Mouse (Mus musculus) lung, embryonic 14.5 days (tissue): ENCODE measurements around the gene Gpn3. TPM values are rescaled to one million over a fixed set of nuclear protein-coding genes. Genes with fewer than 3 reads are reported as not detected.
"Not testable (repeated sequence)": the region's sequence is repeated elsewhere in the genome, so short reads cannot be mapped to it uniquely, and the experiment has no call there.

Experiments
- ATAC-seq: fragments of 200-750 bp; cut with Nextera tagmentation; 2 replicates; pipeline ENCODE4 v1.8.0; 2017; ENCODE audit warnings: mild to moderate bottlenecking, moderate TSS enrichment, moderate library complexity; ENCODE audit not compliant: insufficient read depth
- DNase-seq: peaks from one replicate; pipeline ENCODE4 v3.0.0-alpha.2; 2015
- H3K27ac ChIP-seq: fragments of 300-500 bp; sonication (generic); 2 replicates; pipeline ENCODE4 v1.5.1; 2014; ENCODE audit warnings: low read depth, mild to moderate bottlenecking, moderate library complexity
- H3K27me3 ChIP-seq: fragments of 300-500 bp; sonication (generic); 2 replicates; pipeline ENCODE4 v1.6.1; 2014; ENCODE audit warnings: low read length, control low read depth; ENCODE audit not compliant: insufficient read depth
- H3K36me3 ChIP-seq: fragments of 300-500 bp; sonication (generic); 2 replicates; pipeline ENCODE4 v1.6.1; 2014; ENCODE audit warnings: control low read depth; ENCODE audit not compliant: insufficient read depth
- H3K4me1 ChIP-seq: fragments of 300-500 bp; sonication (generic); 2 replicates; pipeline ENCODE4 v1.6.1; 2014; ENCODE audit warnings: antibody characterized with exemption, control low read depth; ENCODE audit not compliant: insufficient read depth
- H3K4me2 ChIP-seq: fragments of 300-500 bp; sonication (generic); 2 replicates; pipeline ENCODE4 v1.6.1; 2014; ENCODE audit warnings: mild to moderate bottlenecking
- H3K4me3 ChIP-seq: fragments of 300-500 bp; sonication (generic); 2 replicates; pipeline ENCODE4 v1.5.1; 2014; ENCODE audit warnings: low read depth, low read length
- H3K9ac ChIP-seq: fragments of 300-500 bp; sonication (generic); 2 replicates; pipeline ENCODE4 v1.6.1; 2014
- H3K9me3 ChIP-seq: fragments of 300-500 bp; sonication (generic); 2 replicates; pipeline ENCODE4 v1.6.1; 2016; ENCODE audit warnings: low read depth, low read length, control low read depth
- CTCF ChIP-seq: IDR thresholded peaks from 2 replicates; pipeline ENCODE4 v1.5.1; 2016; ENCODE audit warnings: antibody characterized with exemption, low read depth
- WGBS: fragments of 180-500 bp; shearing (Covaris S2); extraction: QIAGEN DNeasy Blood & Tissue Kit; methylation state at CpG from one replicate; pipeline ENCODE4 v1.1.7; 2014; 5-methylcytosine and 5-hydroxymethylcytosine counted together
- polyA plus RNA-seq: library from polyadenylated mRNA; unstranded; fragments of >200 nt; fragmentation: Nextera tagmentation; extraction: Ambion mirVana; gene quantifications from 2 replicates; pipeline ENCODE4 v1.2.1, GENCODE M21; 2014

The Gpn3 gene
- polyA plus RNA-seq, 1 experiment from 2014 or later = 75.5 TPM

DNA sequence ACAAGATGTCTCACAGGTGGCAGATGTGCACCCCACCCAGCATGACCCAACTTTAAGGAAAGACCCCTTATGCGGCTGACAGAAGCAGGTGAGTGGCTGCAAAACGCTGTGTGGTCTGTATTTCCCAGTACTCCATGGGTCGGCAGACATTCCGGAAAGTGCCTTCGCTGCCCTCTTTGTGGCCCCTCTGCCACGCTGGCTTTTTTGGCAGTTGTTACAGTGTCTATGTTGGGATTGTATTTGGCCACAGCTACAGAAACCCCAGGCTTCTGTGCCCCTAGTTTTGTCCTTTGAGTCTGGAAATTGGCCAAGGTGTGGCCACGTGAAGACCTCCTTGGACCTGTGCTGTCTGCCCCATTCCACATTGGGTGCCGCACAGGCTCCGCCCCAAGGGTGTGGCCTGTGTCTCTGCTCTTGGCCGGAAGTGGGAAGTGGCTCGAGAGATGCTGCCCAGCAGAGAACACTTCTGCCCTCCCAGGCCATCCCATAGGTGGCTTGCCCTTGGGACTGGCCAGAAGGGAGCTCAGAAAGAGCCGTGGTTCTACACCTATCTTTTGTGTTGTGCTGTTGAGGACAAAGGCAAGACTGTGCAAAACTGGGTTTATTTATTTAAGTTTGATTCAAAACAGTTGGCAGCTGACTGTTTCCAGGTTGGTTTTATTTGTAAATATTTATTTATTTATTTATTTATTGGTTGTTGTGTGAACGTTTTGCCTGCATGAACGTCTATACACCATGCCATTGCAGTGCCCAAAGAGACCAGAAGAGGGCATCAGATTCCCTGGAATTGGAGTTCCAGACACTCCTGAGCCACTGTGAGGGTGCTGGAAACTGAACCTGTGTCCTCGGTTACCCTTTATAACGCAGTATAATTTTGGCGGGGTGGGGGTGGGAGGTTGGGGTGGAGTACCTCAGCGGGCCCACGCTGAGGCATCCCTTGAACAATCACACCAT is 38.3 kb downstream of the Gpn3 start:
- peaks cover 27% of the 10 kb centered on the region for H3K36me3 ChIP-seq
- 83% methylated on average over 19 of the region's 19 CpGs for WGBS
- H3K4me1 ChIP-seq = no peaks in the 10 kb centered on the region
- no peak overlapping the region for H3K4me3 ChIP-seq
- H3K4me2 ChIP-seq = no peak overlapping the region
- peak; percentile 36 for TF ChIP-seq CTCF
- no peak overlapping the region for H3K9ac ChIP-seq
- no peak for ATAC-seq
- H3K27ac ChIP-seq = no peak overlapping the region
- peak; percentile 10 for DNase-seq
- no peaks in the 10 kb centered on the region for H3K27me3 ChIP-seq
- no peaks in the 10 kb centered on the region for H3K9me3 ChIP-seq

DNA sequence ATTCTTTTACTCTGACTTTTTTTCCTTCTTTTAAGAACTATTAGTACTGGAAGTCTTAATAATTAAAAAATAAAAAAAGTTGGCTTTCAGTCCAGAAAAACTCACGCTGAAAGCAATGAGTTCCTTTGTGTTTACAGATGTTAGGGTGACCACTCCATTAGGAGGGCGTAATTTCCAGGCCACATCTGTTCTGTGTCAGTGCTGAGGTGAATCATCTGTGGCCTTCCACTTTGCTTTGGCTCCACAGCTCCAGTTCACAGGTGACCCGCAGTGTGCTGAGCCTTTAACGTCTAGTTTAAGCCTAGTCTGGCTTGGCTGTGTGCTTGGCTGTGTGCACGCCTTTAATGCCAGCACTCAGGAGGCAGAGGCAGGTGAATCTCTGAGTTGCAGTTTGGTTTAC is 40.2 kb downstream of the Gpn3 start:
- DNase-seq (no peak), ATAC-seq (no peak)
- TF ChIP-seq CTCF = no peak
- Histone ChIP-seq H3K4me1 (no peaks in the 10 kb centered on the region), H3K27ac (no peak overlapping the region), H3K9me3 (no peaks in the 10 kb centered on the region), H3K4me2 (no peak overlapping the region), H3K9ac (no peak overlapping the region), H3K36me3 (peaks cover 8% of the 10 kb centered on the region), H3K27me3 (no peaks in the 10 kb centered on the region), H3K4me3 (no peak overlapping the region)
- 67% methylated on average over 5 of the region's 5 CpGs for WGBS

DNA sequence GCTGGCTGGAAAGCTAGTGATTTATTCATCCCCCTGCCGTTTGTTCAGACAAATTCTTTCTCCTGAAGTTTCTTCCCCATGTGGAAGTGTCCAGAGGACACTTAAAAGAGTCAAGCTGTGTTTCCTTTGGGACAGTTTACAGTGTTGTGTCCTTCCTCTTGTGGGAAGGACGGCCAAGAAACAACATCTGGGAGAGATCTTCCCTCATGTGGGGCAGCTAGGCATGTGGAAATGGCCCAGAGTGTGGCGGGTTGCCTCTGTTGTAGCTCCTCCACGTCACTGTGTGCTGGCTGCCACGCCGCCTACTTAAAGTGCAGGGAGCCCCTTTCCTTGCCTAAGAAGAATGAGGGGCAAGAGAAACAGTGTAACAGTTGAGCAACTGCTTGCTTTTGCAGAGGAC is 41.1 kb downstream of the Gpn3 start:
- ATAC-seq = peak; percentile 74
- H3K27ac ChIP-seq = no peak overlapping the region

DNA sequence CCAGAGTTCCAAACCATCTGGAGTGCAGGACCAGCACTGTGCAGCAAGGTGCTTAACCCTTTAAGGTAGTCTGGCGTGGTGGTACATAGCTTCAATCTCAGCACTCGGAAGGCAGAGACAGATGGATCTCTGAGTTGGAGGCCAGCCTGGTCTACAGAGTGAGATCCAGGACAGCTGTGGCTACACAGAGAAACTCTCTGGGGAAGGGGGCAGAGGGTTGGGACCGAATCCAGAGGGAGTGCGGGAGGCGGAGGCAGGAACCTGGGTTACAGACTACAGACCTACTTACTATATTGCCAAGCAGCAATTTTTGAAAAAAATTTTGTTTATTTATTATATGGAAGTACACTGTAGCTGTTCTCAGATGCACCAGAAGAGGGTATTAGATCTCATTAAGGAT is 42.7 kb downstream of the Gpn3 start:
- no peak for ATAC-seq
- H3K27me3 ChIP-seq = no peaks in the 10 kb centered on the region
- H3K9me3 ChIP-seq = no peaks in the 10 kb centered on the region
- H3K4me3 ChIP-seq = no peak overlapping the region
- no peak for DNase-seq
- TF ChIP-seq CTCF = no peak
- H3K4me2 ChIP-seq = no peak overlapping the region
- 85% methylated on average over 5 of the region's 5 CpGs for WGBS
- no peaks in the 10 kb centered on the region for H3K36me3 ChIP-seq
- no peak overlapping the region for H3K27ac ChIP-seq
- H3K4me1 ChIP-seq = no peaks in the 10 kb centered on the region
- no peak overlapping the region for H3K9ac ChIP-seq

More for the DNA sequence above, 41.1 kb downstream of the Gpn3 start:
- Histone ChIP-seq H3K4me1 (no peaks in the 10 kb centered on the region), H3K9me3 (no peaks in the 10 kb centered on the region), H3K9ac (no peak overlapping the region), H3K36me3 (no peaks in the 10 kb centered on the region), H3K4me3 (no peak overlapping the region), H3K4me2 (no peak overlapping the region), H3K27me3 (no peaks in the 10 kb centered on the region)
- 30% methylated on average over 6 of the region's 6 CpGs for WGBS
- no peak for TF ChIP-seq CTCF
- DNase-seq = peak; percentile 73

DNA sequence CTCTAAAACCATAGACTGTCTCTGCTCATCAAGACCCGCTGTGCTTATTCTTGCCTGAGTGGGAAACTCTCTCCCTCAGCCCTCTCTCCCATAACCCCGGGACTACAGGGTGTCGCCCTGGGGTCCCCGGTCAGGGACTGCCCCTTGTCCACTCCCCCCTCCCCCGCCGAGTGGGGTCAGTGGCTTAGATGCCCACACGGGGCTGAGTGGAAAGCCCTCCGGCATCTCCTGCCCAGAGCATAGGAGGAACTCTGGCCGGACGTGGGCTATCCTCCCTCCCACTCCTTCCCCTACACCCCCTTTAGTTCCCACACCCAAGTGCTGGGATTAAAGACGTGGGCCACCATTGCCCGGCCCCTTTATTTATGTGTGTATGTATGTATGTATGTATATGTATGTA is 43.8 kb downstream of the Gpn3 start:
- Histone ChIP-seq H3K9me3 (no peaks in the 10 kb centered on the region), H3K9ac (no peak overlapping the region), H3K4me3 (no peak overlapping the region), H3K4me2 (no peak overlapping the region), H3K4me1 (no peaks in the 10 kb centered on the region), H3K27ac (no peak overlapping the region), H3K36me3 (no peaks in the 10 kb centered on the region), H3K27me3 (no peaks in the 10 kb centered on the region)
- WGBS = 86% methylated on average over 12 of the region's 12 CpGs
- no peak for ATAC-seq
- TF ChIP-seq CTCF = no peak
- DNase-seq = no peak

DNA sequence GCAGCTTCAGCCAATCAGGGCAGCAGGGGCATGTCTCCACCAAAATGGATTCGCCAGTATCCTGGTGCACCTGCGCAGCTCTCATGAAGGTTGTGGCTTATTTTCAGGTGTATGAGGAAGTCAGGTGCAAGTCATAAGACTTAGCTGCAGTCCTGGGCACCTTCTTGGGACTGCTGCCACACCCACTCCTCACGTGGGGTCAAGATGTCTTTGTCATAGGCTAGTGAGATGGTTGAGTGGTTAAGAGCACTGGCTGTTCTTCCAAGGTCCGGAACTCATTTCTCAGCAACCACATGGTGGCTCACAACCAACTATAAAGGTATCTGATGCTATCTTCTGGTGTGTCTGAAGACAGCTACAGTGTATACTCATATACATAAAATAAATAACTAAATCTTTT is 49.0 kb downstream of the Gpn3 start:
- not testable (repeated sequence) for DNase-seq, H3K4me2 ChIP-seq, ATAC-seq, H3K27me3 ChIP-seq, H3K9ac ChIP-seq, H3K4me3 ChIP-seq, H3K4me1 ChIP-seq, H3K9me3 ChIP-seq, H3K27ac ChIP-seq
- WGBS = 53% methylated on average over 4 of the region's 4 CpGs
- H3K36me3 ChIP-seq = peaks cover 11% of the 10 kb centered on the region; the same call in 1 of the 2 replicates

DNA sequence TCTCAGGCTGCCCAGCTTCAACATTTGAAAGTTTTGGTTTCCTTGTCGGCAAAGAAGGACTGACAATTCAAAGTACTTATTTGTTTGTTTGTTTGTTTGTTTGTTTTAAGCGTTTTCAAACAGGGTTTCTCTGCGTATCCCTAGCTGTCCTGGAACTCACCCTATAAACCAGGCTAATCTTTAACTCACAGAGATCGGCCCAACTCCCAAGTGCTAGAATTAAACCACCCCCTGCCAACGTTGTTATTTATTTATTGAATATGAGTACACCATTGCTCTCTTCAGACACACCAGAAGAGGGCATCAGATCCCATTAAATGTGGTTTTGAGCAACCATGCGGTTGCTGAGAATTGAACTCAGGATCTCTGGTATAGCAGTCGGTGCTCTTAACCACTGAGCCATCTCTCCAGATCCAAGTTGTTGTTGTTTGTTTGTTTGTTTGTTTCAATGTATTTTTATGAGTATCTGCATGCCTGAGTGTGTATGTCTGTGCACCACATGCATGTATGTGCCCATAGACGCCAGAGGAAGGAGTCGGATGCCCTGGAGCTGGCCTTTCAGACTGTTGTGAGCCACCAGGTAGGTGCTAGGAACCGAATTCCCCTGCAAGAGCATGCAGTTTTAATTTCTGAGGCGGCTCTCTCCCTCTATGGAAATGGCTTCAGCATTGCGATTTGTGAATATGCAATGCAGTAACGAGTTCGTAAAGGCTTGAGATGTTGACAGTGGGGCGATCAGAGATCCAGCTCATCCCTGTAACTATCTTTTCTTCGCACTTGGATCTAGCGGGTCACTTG is 49.8 kb downstream of the Gpn3 start, which contains the start of gene Anapc7:
Gene Anapc7 (plus strand): TSS at position 423 of the 798 bp plus-strand sequence.
- Histone ChIP-seq H3K9me3 (no peaks in the 10 kb centered on the region), H3K27ac (peak within 1 kb of the TSS; percentile 84), H3K9ac (peak within 1 kb of the TSS; percentile 93), H3K4me1 (0 out of 2 replicates have a peak, but pooled peaks cover 4% of the 10 kb centered on the region), H3K4me2 (peak within 1 kb of the TSS; percentile 91), H3K27me3 (no peaks in the 10 kb centered on the region), H3K36me3 (peaks cover 11% of the 10 kb centered on the region; the same call in 1 of the 2 replicates), H3K4me3 (peak within 1 kb of the TSS; percentile 96)
- ATAC-seq (no peak), DNase-seq (peak; percentile 20)
- 19% methylated on average over 17 of the region's 17 CpGs for WGBS
- peak; percentile 46 for TF ChIP-seq CTCF
